Mouse (Mus musculus): ENCODE results near the gene Gpatch3.
A peak's percentile ranks its signal among the peaks of the same experiment; 100 is the strongest.

Gpatch3 gene

GRCm38 (mm10) chr4:133574070-133574842 lies at the start of gene Gpatch3:
Gene Gpatch3 (plus strand): TSS chr4:133574745.
- peak; percentile 93 for DNase-seq

- no peak for DNase-seq
Measured at GRCm38 (mm10) chr4:133527788-133528187, 46.8 kb upstream of the Gpatch3 start.

DNA sequence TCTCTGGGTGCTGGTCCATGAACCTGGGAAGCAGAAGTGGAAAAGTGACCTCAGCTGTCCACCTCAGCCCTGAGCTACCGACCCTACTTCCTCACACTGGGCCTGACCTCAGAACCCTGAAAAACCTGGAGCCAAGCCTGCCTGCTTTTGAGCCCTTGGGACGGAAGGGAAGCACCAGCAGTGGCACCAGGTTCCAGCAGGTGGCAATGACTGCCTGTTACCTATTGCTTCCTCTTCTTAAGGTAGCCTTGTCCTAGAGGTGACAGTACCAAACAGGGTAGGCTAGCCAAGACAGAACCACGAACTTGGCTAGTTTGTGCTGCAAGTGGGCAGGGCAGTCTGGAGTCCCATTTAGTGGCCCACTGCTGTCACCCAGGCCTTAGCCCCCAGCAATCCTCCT lies 41.8 kb upstream of the Gpatch3 start:
- DNase-seq: no peak

DNA sequence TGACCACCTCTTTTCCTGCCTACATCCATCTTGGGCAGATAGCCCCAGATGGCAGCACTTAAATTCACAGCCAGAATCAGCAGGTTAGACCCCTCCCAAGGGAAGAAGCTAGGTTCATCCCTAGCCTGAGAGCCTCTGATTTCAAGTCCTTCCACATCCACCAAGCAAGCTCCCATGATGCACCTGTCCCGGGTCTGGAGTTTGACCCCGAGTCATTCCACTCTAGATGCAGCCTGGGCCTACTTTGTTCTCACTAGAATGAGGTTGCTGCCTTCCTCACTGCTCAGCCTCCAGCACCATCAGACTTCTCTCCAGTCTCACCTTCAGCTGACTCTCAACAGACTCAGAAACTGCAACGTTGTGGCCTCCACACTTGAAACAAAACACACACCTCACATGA lies 38.5 kb upstream of the Gpatch3 start:
- no peak for DNase-seq

GRCm38 (mm10) chr4:133536652-133537051 lies 37.9 kb upstream of the Gpatch3 start:
- DNase-seq: no peak

GRCm38 (mm10) chr4:133545272-133546231 lies 29.0 kb upstream of the Gpatch3 start, which contains the start of gene Nudc:
Gene Nudc (minus strand): TSS chr4:133545996.
- DNase-seq: peak; percentile 98

DNA sequence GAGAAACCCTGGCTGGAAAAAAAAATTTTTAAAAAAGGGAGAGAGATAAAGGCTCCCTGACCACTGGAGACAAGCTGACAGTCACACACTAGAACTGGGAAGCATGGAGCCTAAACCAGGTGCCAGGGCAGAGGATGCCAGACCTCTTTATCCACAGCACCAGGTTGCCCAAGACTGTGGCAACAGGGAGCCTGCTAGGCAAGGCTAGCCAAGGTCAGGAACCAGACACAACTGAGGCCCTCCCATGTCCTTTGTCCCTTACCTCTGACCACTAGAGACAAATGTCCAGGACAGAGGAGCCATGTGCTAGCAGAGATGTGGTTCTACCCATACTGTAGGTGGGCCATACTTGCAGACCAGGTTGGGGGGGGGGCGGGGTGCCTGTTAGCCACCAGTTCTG lies 22.5 kb upstream of the Gpatch3 start:
- no peak for DNase-seq

- DNase-seq: no peak
Measured at GRCm38 (mm10) chr4:133552768-133553447, 21.6 kb upstream of the Gpatch3 start, which contains the start of gene Nr0b2. Gene Nr0b2 (plus strand): TSS chr4:133553376.

GRCm38 (mm10) chr4:133553448-133554330 lies 20.9 kb upstream of the Gpatch3 start:
- DNase-seq: no peak

DNA sequence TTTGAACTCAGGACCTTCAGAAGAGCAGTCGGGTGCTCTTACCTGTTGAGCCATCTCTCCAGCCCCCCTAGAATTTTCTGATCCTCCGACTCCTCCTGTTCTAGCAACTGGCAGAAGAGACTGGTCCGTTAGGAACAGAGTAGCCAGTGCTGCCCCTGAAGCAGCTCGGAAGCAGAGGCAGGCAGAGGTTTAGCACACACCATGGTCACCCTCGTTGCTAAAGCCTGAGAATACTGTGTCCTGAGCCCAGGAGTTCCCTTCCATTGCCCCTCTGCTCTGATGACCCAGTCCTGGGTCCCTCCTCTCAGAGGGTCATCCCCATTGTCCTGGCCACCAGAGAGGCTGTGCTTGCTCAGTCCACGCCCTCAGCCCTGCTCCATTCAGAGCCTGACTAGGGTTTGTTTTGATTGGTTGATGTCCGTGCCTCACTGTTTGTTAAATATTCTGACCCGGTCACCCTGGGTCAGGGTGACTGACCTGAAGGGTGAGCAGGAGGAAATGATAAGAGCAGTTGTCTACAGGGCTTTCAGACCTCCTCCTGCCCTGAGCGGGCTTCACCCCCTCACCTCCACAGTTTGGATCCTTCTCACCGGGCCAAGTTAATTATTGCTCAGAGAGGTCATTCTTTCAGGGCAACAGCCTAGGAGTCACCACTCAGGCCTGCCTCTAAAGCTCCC lies 17.4 kb upstream of the Gpatch3 start:
- no peak for DNase-seq

- no peak for DNase-seq
Measured at GRCm38 (mm10) chr4:133559846-133560245, 14.7 kb upstream of the Gpatch3 start.

GRCm38 (mm10) chr4:133561622-133562021 lies 12.9 kb upstream of the Gpatch3 start:
- DNase-seq: no peak

DNA sequence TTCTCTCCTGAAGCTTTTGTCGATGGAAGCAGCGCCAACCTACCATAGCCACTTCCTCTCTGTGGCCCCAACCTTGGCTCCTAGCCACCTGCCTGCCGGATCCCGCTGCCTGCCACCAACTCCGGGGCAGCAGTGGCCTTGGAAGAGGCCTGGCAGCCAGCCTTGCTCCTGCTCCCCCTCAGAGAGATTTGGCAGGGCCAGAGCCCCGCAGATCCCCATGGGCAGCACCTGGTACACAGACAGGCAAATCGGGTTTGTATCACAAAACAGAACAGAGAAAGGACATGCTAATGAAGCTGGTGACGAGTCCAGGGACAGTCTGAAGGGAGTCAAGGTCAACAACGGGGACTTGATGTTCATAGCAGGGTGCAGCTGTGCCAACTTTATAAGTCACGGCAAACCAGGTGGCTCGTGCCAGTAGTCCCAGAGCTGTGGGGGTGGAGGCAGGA lies 11.4 kb upstream of the Gpatch3 start:
- DNase-seq: no peak

DNA sequence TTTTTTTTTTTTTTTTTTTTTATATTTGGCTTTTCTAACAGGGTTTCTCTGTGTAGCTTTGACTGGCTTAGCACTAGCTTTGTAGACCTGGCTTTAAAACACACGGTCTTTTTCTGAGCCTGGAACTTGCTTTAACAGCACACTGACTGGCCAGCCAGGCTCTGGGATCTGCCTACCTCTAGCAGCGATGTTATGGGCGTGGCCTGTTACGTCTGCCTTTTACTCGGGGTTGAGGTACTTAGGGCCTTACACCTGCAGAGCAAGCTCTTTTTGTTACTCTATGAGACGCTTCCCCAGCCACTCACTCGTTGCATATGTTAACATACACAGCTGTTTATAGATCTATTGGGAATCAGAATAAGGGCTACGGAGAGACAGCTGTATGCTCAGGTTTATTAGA lies 7.3 kb upstream of the Gpatch3 start:
- no peak for DNase-seq

GRCm38 (mm10) chr4:133569291-133570065 lies 5.1 kb upstream of the Gpatch3 start:
- no peak for DNase-seq

DNA sequence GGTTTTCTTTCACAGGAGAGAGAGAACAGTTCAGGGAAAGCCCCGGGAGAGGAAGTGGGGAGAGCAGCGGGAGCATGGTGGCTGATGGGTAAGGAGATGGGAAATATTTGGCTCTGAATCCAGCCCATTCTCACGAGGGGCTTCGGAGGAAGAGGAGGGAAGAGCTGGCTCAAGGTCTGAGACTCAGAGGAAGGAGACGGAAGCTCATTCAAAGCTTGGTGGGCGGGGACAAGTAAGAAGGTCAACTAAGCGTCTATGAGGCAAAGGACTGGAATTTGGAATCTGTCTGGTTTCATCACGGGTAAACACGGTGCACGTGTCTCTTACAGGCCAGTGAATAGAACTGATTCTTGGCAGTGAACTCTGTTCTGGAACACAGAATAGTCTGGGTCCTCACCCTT lies 4.5 kb upstream of the Gpatch3 start:
- no peak for DNase-seq

DNA sequence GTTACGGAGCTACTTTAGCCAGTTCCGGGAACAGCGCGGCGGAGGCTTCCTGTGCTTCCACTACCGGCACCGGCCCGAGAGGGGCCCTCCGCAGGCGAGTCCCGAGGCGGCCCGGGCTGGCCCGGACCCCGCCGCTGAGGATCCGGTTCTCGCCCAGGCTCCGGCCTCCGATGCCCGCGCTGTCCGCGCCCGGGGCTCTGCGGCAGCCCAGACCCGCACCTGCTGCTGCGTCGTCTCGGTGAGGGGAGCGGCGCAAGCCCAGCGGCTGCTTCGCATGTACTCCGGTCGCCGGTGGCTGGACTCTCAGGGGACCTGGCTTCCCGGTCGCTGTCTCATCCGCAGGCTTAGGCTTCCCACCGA lies 278 bp downstream of the Gpatch3 start:
- DNase-seq: no peak

- no peak for DNase-seq
Measured at GRCm38 (mm10) chr4:133577983-133578382, 3.4 kb downstream of the Gpatch3 start.

GRCm38 (mm10) chr4:133583690-133584058 lies 9.1 kb downstream of the Gpatch3 start:
- DNase-seq: no peak
